8 mouse cellular contexts compared by ENCODE assay signal in the genomic region with DNA sequence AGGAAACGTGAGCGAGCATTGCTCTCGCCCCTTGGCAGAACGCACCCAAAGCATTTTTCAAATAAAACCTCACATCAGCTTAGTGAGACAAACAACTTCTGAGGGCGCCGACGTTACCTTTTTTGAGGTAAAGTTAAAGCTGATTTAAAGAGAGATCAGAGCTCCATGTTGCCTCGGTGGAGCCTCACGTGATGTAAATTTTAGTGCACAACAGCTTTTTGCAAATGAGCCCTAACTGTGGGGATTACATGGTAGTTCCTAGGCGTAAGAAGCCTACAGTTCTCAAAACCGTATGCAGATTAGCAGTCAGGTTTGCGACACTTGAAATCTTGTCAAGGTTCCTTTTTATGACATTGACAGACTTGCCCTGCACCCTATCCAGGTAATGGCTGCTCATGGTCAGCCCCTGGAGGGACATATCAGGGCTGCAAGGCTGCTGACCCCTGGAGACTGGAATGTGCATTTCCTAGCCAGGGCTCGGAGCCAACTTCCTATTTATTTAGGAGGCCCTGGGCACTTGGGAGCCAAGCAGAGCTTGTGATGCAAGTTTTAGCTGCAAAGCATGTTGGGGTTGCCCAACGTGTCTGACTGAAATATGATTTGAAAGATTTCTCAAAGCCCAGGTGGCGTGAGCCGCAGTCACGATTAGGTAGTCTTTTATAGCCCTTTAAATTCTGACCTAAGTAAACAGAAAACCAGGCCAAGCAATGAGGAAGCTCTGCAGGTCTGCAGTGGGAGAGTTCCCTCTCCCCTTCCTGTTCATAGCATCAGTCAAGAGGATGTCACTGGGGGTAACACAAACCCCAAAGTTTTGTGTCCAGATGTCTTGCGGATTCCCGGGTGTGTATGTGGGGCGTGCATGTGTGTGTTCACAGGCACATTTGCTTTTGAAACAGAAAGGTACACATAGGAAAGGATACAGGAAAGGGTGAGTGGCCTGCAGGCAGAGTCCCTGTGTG.
DNase-seq lines count a peak whose midpoint lies in the region; ATAC-seq and TF ChIP-seq lines count a peak whose summit lies in the region.

No protein-coding gene starts in this region.

- H3K36me3 ChIP-seq in spleen, adult 2 months (ENCODE audit: control insufficient read depth, insufficient read depth, low read length) = no peaks in the 10 kb centered on the region
- H3K36me3 ChIP-seq in embryonic facial prominence, embryonic 13.5 days = no peaks in the 10 kb centered on the region
- H3K36me3 ChIP-seq in liver, embryonic 15.5 days (replicated peaks) = no peaks in the 10 kb centered on the region

- H3K9ac ChIP-seq in embryonic facial prominence, embryonic 13.5 days = peak overlapping the region; percentile 32; the same call in 1 of the 2 replicates
- H3K9ac ChIP-seq in liver, embryonic 15.5 days = no peak overlapping the region

- no peaks in the 10 kb centered on the region for H3K9me3 ChIP-seq in embryonic facial prominence, embryonic 13.5 days
- H3K9me3 ChIP-seq in liver, embryonic 15.5 days (replicated peaks) = no peaks in the 10 kb centered on the region

- 38% methylated on average over 20 of the region's 20 CpGs for WGBS in spleen, adult 2 months
- WGBS in embryonic facial prominence, embryonic 13.5 days = 66% methylated on average over 20 of the region's 20 CpGs
- 42% methylated on average over 20 of the region's 20 CpGs for WGBS in liver, embryonic 15.5 days (ENCODE audit: insufficient replicate concordance)

- no peak for TF ChIP-seq CTCF in spleen, adult 2 months (IDR thresholded peaks at IDR 0.05; ENCODE audit: extremely low read depth, insufficient read depth, insufficient read length, insufficient replicate concordance)

- TF ChIP-seq POLR2A in spleen, adult 2 months (IDR thresholded peaks at IDR 0.05; ENCODE audit: low read depth, low read length) = no peak

- no peak overlapping the region for H3K4me3 ChIP-seq in spleen, adult 2 months (ENCODE audit: extremely low read depth, insufficient read depth, insufficient read length)
- no peak overlapping the region for H3K4me3 ChIP-seq in embryonic facial prominence, embryonic 13.5 days
- H3K4me3 ChIP-seq in liver, embryonic 15.5 days (replicated peaks) = no peak overlapping the region

- peaks cover 6% of the 10 kb centered on the region; the same call in 1 of the 2 replicates for H3K4me1 ChIP-seq in spleen, adult 2 months (ENCODE audit: control insufficient read depth, insufficient read depth, insufficient read length)
- peaks cover 8% of the 10 kb centered on the region for H3K4me1 ChIP-seq in embryonic facial prominence, embryonic 13.5 days
- 0 out of 2 replicates have a peak, but pooled peaks cover 8% of the 10 kb centered on the region for H3K4me1 ChIP-seq in liver, embryonic 15.5 days (replicated peaks)

- no peaks in the 10 kb centered on the region for H3K27me3 ChIP-seq in spleen, adult 2 months (ENCODE audit: control insufficient read depth, insufficient read depth, low read length)
- no peaks in the 10 kb centered on the region for H3K27me3 ChIP-seq in embryonic facial prominence, embryonic 13.5 days
- H3K27me3 ChIP-seq in liver, embryonic 15.5 days = no peaks in the 10 kb centered on the region

- H3K27ac ChIP-seq in spleen, adult 2 months (ENCODE audit: insufficient read depth, low read length) = peak overlapping the region; percentile 71
- H3K27ac ChIP-seq in embryonic facial prominence, embryonic 13.5 days = 0 out of 2 replicates have a peak overlapping the region, but pooled peaks have one; percentile 28
- H3K27ac ChIP-seq in liver, embryonic 15.5 days (replicated peaks) = no peak overlapping the region

- no peak for DNase-seq in spleen, adult 2 months (ENCODE audit: low read depth in 1 of 2, low spot score in 2 of 2)
- DNase-seq in spleen, postnatal 14 days (ENCODE audit: low spot score in 2 of 2) = no peak
- peak; percentile 86 for DNase-seq in heart, postnatal 4 days
- DNase-seq in ovary, postnatal 36 days (ENCODE audit: low spot score) = peak; percentile 49
- DNase-seq in spleen, adult 18-20 months = no peak
- no peak for DNase-seq in B cell, adult 2 months

- no peak for ATAC-seq in embryonic facial prominence, embryonic 13.5 days (ENCODE audit: insufficient number of reproducible peaks, insufficient read depth, low FRiP score, low TSS enrichment, low read depth)
- peak; percentile 57 for ATAC-seq in liver, embryonic 15.5 days (ENCODE audit: insufficient read depth)

- H3K4me2 ChIP-seq in embryonic facial prominence, embryonic 13.5 days = no peak overlapping the region
- peak overlapping the region; percentile 6; the same call in 1 of the 2 replicates for H3K4me2 ChIP-seq in liver, embryonic 15.5 days

Comparison
In these comparisons a context has a peak if more than half of its experiments do, and no peak if none do; other contexts are left out.
1. DNase-seq: peak in heart, postnatal 4 days (single experiment) and ovary, postnatal 36 days (single experiment); none in spleen, adult 2 months (0 of 2), spleen, postnatal 14 days (0 of 2), spleen, adult 18-20 months (0 of 2) and B cell, adult 2 months (0 of 2).